Mouse (Mus musculus) T-helper 17 cell (primary cell): ENCODE data around the gene Midn.

Source experiments
- in situ Hi-C, 2 experiments: fragments of 300-600 bp; cut with MboI, MseI; formaldehyde crosslinking; loops; 1 replicate in 1 of 2; 2 replicates in 1 of 2; pipeline ENCODE4 v1.15.1; 2025; ENCODE audit warnings: high pct_unique_total_duplicates in 2 of 2

The Midn gene

DNA sequence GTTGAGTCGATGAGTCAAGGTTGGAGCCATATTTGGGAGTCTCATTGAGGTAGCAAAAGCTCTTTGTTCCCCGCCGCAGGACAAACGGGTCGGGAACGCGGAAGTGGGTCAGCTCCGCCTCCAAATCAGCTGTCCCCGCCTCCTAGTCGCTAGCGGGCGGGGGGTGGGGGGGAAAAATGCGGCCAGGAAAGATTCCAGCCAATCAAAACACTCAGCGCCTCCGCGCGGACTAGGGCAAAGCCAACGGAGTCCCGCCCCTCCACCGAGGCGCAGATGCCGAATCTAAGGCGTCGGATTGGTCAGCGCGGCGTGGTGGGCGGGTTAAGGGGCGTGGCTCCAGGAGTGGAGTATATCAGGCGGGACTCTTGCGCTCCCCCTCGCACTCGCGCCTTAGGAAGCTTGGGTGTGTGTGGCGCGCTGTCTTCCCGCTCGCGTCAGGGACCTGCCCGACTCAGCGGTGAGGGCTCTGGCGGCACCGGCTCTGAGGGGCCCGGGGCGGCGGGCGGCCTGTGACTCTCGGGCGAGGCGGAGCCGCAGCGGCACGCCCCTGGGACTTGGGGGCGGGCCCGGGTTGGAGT lies 19.5 kb downstream of the Midn start:
- in situ Hi-C loops, result no loop called here

DNA sequence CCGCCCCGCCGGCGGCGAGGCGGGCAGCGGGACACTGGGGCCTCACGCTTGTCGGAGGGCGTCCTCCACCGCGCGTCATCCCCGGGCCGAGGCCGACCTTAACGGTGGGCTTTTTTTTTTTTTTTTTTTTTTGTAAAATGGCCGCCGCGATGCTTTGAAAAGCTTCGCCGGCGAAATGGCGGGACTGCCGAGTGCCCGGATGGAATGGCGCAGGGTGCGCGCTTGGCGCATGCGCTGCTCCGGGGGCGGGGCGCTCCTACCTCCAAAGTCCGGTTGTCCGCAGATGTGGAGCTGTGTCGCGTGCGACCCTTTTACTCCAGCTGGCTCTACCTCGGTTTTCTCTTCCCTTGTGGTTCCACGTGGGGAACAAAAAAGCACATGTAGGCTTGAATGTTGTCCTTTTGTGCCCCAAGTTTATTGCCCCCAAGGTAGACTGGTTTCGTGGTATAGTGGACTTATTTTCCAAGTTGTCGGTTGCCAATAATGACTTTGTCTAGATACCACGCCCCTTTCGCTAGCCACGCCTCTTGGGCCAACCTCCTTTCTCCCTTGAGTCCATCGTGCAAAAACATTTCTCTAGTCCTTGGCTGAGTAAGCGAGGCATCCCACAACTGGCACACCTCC lies 20.1 kb downstream of the Midn start:
- in situ Hi-C loops, result no loop called here

DNA sequence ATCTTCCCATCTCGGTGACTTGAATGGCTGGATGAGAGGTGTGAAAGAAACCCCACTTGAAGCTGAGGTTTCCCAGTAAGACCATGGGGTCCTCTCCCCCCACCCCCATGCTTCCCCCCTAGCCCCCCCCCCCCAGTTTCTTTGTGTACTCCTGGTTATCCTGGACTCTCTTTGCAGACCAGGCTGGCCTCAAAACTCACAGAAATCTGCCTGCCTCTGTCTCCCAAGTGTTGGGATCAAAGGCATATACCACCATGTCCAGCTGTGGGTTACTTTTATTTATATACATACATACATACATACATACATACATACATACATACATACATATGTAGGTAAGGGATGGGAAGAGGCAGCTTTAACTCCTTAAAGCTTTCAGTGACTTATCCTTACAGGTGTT lies 21.0 kb downstream of the Midn start:
- in situ Hi-C loops, result no loop called here

DNA sequence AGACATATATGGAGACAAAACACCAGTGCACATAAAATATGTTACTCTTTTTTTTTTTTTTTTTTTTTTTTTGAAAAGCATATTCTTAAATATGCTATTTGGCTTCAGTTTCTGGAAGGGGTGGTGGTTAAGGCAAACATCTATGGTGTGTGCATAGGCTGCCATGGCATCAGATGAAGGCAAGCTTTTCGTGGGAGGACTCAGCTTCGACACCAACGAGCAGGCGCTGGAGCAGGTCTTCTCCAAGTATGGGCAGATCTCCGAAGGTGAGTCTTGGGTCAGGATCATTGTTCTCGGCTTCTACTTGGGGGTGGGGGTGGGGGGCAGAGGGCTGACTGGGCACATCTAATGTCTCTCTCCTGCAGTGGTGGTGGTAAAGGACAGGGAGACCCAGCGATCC lies 21.6 kb downstream of the Midn start:
- in situ Hi-C loops, result no loop called here

DNA sequence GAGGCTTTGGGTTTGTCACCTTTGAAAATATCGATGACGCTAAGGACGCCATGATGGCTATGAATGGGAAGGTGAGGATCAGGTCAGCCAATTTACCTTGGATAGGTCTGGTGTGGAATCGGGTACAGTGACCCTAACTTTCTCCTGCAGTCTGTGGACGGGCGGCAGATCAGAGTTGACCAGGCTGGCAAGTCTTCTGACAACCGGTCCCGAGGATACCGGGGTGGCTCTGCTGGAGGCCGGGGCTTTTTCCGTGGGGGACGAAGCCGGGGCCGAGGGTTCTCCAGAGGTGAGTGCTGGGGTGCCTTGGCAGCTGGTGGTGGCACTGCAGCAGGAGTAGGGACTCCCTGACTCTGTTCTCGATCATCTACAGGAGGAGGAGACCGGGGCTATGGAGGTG lies 22.0 kb downstream of the Midn start:
- in situ Hi-C loops, result no loop called here

DNA sequence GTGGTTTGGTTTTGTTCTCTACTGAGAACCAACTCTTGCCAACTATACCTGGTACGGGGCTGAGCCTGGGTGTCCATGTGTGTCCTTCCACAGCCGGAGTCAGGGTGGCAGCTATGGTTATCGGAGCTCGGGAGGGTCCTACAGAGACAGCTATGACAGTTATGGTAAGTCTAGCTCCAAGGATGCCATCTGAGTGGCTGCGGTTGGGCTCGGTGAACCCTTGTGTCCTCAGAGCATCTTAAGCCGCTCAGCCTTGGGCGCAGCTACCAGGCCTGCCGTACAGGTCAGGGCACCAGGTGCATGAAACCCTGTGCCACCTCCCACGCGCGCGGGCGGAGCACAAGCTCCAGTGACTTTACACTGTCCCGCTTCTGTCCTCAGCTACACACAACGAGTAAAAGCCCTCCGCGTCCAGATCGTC lies 22.5 kb downstream of the Midn start:
- in situ Hi-C loops, result no loop called here

DNA sequence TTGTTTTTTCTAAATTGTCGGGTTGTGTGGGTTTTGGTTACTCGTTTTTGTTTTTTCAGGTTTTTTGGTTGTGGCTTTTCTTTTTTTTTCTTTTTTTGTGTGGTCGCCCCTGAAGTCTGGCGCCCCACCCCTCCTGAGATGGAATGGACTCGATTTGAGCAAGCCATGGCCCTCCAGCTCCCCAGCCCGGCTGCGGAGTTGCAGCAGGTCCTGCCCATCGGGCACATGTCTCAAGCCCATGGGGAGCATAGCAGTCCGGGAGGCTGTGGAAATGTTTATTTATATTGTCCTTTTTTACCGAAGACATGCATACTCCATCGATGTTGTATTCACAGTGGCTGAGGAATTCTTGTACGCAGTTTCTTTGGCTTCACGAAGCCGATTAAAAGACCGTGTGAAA lies 23.2 kb downstream of the Midn start:
- in situ Hi-C loops, result no loop called here

DNA sequence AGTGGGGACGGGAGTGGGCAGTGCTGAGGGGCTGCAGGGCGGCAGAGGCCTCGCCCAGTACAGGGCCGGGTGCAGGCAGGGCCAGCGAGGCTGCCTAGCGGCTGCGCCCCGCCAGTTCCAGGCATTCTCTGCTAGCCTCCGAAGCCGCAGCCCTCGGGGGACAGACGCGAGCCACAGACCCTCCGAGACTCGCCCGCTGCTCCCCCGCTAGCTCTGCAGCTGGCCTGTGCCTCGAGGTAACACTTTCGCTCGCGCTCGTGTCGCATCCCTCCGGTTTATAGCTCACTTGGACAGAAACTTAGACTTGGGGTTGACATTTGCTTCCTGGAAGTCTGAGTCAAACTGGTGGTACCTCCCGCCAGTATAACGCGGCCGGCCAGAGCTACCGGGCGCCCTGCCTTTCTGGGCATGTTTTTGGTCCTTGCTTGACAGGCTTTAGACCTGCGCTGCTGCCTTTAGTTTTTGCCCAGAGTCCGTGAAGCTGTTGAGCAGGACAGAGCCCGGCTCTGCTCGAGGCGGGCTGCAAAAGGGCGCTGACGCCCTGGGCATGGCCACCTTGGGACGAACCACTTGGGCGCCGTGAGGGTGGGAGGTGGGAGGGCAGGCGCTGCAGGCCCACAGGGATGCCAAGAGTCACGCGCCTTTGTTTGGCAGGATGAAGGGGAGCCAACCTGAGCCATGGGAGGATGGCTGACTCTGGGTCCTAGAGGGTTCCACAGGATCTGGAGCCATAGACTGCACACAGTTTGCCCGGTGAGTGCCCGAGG lies 23.9 kb downstream of the Midn start:
- in situ Hi-C loops, result no loop called here

DNA sequence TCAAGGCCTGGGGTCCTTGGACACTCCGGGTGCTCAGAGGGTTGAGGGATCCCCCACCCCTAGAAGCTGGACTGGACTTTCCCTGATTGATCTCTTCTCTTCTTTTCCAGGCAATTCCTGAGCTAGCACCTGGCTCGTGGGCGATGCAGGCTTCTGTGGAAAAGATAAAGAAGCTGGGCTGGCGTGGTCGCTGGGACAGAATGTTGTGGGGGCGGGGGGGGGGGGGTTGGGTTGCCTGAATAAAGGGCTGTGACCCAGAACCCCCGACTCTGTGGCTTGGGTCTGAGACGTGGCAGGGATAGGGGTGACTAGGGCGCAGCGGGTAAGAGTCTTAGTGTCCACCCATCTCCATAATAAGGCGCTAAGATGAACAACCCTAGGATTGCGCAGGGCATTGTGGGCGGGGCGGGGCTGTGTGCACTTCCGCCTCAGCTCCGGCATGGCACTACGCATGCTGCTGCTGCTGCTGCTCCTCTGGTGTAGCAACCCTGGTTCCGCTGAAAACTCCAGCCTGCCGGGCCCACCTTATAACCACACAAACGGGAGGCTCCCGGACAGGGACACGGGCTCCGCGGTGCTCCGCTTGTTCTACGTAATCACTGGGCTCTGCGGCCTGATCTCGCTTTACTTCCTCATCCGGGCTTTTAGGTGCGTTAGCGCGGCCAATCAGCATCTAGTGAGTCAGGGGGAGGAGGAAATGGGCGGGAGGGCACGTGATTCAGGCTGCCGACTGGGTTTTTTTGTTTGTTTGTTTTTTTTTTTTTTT lies 24.6 kb downstream of the Midn start, which contains the start of gene 1600002K03Rik:
TSS of gene 1600002K03Rik (plus strand) at position 418 of the 766 bp plus-strand sequence.
- in situ Hi-C loops, result no loop called here

DNA sequence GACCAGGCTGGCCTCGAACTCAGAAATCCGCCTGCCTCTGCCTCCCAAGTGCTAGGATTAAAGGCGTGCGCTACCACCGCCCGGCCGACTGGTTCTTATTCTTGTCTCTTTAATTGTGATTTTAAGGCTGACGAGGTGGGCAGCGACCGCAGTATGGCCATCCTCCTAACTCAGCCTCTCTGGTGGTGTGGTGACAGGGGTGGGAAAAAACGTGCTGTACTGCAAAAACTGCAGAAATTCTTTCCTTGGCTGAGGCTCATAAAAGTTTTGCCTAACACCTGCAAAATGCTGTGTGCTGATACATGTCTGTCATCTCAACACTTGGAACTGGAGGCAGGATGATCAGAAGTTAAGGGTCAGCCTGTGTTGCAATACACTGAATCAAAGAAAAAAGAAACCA lies 25.3 kb downstream of the Midn start:
- in situ Hi-C loops, result no loop called here

DNA sequence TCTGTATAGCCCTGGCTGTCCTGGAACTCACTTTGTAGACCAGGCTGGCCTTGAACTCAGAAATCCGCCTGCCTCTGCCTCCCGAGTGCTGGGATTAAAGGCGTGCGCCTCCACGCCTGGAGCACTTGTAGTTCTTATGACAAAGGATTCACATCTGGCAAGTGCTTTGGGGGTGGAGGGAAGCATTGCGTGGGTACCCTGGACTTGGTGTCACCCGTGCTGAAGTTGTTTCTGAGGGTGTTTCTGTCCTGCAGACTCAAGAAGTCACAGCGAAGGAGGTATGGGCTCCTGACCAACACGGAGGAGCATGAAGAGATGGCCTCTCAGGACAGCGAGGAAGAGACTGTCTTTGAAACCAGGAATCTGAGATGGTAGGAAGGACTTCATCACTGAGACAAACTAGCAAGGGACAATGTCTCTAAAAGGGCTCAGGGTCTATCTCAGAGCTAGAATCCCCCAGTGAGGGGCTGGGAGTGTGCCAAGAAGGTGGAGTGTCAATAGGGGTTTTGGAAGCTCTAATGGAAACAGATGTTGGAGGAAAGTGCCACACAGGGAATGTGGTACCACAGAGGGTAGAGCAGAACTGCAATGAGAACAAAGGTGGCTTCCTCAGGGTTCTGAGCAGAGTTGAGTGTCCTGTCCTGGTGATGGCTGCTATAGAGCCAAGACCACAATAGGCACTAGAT lies 26.0 kb downstream of the Midn start:
- in situ Hi-C loops, result no loop called here

DNA sequence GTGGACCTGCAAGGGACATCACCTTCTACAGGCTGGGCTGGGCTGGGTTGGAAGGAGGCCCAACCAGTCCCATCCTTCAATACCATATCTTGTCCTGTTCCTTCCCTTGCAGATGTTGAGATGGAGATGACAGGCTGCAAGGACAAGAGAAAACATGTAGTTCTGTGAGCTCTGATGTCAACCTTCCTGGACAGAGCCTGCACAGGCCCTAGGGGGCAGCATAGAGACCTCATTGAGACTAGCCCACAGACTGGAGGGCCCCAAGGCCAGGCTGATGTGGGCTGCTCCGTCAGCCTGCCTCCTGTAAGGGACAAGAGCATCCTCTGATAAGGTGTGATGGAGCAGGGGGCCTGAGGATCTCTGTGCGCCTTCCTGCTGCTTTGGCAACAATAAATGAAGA lies 26.6 kb downstream of the Midn start:
- in situ Hi-C loops, result loop anchor here (5.0 kb wide), 1 partner anchor 73 kb away; the partner anchor contains the start of gene Ndufs7 (in 2 of the 2)

DNA sequence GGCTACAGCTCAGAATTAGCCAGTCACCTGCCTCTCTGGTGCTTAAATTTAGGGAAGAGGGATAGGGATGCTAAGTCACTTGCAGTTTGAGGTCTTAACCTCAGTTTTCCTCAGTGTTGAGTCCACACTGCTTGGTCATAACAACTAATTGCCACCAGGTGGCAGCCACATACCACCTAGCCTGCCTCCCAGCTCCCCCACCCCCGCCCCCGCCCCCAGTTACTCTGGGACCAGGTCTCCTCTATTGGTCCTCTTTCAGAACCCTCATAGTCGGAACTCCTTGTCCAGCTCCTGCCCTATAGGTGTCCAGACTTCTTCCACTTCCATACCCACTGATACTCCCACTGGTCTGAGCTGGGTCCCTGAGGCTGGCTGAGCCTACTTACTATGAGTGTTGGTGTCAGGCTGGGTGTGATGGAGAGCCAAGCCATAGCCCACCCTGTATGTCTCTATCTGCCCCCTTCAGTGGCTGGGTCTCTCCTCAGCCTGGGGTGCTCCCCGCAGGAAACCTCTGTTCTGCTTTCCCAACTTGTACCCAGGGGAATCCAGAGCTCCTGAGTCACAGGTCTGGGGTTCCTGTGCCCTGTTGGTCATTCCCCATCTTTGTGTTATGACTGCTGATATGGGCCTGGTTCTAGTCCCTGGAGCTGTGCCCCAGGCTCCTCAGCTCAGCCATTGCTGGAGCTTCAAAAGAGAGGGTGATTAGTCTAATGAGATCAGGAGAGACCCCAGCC lies 27.6 kb downstream of the Midn start:
- in situ Hi-C loops, result loop anchor here (5.0 kb wide), 1 partner anchor 72 kb away; the partner anchor contains the start of gene Ndufs7 (in 2 of the 2)

DNA sequence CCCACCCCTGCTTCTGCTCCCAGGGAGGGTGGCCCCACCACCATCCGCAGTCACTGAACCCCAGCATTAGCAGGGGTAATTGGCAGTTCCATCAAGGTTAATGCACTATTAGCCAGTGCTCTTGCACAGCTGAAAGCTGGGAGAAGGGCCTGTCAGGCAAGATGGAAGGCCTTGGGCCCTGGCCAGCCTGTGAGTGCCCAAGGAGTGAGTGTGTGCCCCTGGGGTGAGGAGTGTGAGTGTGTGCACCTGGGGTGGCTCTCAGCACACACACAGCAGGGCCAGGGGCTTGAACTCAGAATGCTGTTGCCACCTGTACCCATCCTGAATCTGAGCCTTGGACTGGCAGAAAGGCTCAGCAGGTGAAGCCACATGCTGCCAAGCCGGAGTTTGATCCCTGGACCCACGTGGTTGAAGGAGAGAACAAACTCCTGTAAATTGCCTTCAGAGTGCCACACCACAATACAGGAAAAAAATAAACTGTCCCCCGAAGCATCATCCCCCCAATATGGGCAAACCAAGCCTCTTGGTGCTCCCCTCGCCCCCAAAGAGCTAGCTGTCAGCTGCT lies 28.3 kb downstream of the Midn start:
- in situ Hi-C loops, result loop anchor here (5.0 kb wide), 1 partner anchor 71 kb away; the partner anchor contains the start of gene Ndufs7 (in 2 of the 2)

DNA sequence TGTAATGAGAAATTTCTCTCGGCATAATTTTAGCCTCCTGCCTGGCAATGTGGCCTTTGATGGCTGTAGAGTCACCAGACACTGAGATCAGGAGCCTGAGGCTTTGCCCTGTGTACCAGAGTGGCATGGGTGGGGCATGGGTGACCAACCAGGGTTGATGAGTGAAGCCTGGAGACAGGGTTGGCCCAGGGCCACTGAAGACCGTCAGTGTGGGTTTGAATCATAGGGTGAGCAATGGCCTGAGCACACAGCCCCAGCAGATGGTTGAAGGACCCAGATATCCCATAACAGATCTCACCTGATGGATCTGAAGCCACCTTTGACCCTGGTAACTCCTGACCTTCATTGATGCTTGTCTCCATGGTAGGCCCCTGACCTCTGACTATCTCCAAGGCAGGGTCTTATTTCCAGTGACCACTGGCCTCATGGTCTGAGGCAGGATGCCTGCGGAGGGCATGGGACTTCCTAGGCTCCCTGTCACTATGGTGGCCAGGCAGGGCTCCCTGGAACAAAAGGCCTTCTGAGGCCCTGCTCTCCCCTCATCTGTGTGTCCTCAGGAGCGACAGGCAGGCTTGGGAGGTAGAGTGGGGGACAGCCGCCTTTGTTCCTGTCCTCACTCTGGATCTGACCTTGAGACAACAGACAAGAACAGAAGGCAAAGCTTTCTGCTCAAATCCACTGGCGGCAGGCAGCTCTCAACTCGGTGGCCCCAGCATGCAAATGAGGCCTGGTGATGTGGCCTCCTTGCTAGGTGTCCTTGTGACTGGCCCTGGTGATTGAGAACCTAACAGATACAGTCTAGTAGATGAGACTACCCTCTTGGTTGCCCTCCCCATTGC lies 29.6 kb downstream of the Midn start:
- in situ Hi-C loops, result loop anchor here (5.0 kb wide), 1 partner anchor 70 kb away; the partner anchor contains the start of gene Ndufs7 (in 2 of the 2)

DNA sequence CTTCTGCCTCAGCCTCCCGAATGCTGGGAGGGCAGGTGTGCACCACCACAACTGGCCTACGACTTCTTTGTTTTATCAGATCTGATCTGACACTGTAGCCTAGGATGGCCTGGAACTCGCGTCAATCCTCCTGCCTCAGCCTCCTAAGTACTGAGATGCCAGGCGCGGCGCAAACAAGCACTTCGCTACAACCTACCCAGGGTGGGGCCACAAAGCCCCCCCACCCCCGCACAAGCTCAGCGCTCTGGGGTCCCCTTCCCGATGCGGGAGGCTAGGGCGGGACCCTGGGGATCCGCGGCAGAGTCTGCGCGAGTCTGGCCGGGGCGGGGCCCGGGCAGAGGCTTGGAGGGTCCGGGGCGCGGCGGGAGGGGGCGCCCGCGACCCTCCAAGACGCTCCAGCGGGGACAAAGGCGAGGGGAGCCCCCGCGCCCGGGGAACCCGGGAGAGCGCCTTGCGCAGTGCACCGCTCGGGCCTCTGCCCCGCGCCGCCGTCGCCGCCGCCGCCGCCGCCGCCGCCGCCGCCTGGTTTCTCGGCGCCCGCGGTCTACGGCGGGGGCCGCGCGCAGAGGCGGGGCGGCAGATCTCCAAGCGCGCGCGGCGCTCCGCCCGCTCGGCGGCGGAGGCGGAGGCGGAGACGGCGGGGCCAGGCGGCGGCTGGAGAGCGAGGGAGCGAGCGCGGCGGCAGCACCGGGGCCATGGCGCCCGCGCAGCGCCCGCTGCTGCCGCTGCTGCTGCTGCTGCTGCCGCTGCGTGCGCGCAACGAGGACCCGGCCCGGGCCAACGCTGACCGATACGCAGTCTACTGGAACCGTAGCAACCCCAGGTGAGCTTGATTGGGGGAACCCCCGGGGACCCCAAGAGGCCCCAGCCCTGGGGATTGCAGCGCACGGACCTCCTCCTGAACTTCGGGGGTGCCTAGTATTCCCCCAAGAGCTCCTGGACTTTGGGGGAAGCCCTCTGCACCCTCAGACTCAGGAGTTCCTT lies 31.3 kb downstream of the Midn start, which contains the start of gene Efna2:
TSS of gene Efna2 (plus strand) at position 415 of the 984 bp plus-strand sequence.
- in situ Hi-C loops, result loop anchor here (5.0 kb wide), 1 partner anchor 68 kb away; the partner anchor contains the start of gene Ndufs7 (in 2 of the 2)

DNA sequence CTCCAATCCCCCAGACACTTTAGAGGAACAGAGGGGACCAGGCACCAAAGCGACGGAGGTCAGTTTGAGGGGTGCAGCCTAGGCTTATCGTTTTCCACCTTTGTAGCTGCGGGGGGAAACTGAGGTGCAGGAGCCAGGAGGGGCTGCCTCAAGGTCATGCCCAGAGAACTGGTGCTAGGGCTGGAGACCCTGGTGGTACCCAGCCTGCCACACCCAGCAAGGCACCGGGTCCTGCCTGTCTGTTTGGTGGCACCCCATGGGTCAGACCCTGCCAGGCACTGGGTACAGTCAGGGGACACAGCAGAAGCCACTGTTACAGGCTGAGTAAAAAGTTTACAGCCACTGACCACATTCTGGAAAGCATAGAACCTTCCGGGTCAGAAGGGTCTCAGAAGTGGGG lies 32.2 kb downstream of the Midn start:
- in situ Hi-C loops, result no loop called here

DNA sequence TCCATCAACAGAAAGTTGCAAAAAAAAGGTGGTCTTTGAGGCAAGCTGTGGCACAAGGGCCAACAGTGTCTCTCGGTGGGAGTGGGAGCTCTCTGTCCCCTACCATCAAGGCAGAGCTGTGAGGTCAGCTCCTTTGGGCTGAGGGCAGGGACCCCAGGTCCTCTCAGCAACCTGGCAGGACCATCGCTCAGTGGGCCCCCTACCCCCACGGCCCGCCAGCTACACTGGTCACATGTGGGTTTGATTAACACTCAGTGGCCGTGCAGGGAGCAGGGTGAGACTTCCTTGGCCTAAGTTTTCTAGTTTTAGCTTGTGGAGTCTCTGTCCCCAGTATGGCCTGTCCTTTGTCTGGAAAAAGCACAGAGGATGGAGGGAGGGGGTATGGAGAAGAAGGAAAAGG lies 32.8 kb downstream of the Midn start:
- in situ Hi-C loops, result no loop called here
